Mouse (Mus musculus): ENCODE measurements at regions not wholly inside any gene's neighbourhood (a gene's known extent, or its start where the extent isn't known, plus 50 kb on each side); places are given as distances from the start of the nearest gene placed in this dataset.

DNA sequence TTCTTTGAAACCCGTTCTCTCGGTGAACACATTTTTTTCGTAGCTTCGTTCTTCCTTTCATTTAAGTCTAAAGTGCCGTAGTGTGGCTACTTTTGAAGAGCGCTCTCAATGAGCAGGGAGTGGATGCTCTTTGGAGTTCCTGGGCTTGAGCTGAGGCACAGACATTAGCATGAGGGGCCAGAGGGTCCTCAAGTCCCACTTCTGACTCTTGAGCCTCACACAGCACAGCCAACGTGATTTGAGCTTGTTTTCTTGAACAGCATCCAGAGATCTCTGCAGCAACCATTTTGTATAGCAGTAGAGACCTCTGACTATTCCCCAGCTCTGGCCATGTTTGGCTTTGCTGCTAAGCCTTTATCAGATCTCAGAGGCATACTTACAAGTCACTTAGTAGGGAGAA lies 269.2 kb upstream of the Myt1l start:
- ATAC-seq = no peak
- H3K27me3 ChIP-seq (replicated peaks; ENCODE audit: control insufficient read depth, insufficient read depth, low read length) = no peaks in the 10 kb centered on the region

DNA sequence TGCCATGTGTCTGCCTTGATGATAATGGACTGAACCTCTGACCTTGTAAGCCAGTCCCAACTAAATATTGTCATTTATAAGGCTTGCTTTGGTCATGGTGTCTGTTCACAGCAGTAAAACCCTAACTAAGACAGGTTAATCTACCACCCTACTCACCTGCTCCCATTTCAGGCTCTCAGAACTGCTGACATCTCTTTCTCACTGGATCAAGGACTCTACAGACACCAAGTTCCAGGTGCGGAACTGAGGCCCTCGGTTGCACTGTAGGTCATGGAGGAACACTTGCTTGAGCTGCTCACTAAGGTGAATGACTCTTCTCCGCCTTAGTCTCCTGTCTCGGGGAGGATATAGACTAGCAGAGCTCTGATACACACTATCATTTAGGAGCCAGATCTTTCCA lies 254.0 kb upstream of the Myt1l start:
- no peak overlapping the region for H3K9ac ChIP-seq (ENCODE audit: low read depth, low read length)
- no peak for ATAC-seq
- H3K27me3 ChIP-seq (replicated peaks; ENCODE audit: control insufficient read depth, insufficient read depth, low read length) = no peaks in the 10 kb centered on the region
- no peak overlapping the region for H3K4me3 ChIP-seq (ENCODE audit: low read length)
- 95% methylated on average over 4 of the region's 4 CpGs for WGBS
- no peaks in the 10 kb centered on the region for H3K4me1 ChIP-seq (ENCODE audit: control insufficient read depth, insufficient read depth, low read length)
- H3K9me3 ChIP-seq (ENCODE audit: control insufficient read depth, low read length) = no peaks in the 10 kb centered on the region
- H3K4me2 ChIP-seq (ENCODE audit: low read depth, low read length) = no peak overlapping the region
- no peak overlapping the region for H3K27ac ChIP-seq (ENCODE audit: low read length)
- no peaks in the 10 kb centered on the region for H3K36me3 ChIP-seq (ENCODE audit: control insufficient read depth, insufficient read depth, low read length)

More for the DNA sequence above, 269.2 kb upstream of the Myt1l start:
- Histone ChIP-seq H3K27ac (ENCODE audit: low read length) (no peak overlapping the region), H3K4me2 (ENCODE audit: low read depth, low read length) (no peak overlapping the region), H3K9me3 (ENCODE audit: control insufficient read depth, low read length) (no peaks in the 10 kb centered on the region), H3K4me1 (ENCODE audit: control insufficient read depth, insufficient read depth, low read length) (peaks cover 3% of the 10 kb centered on the region), H3K36me3 (ENCODE audit: control insufficient read depth, insufficient read depth, low read length) (no peaks in the 10 kb centered on the region), H3K9ac (ENCODE audit: low read depth, low read length) (no peak overlapping the region), H3K4me3 (ENCODE audit: low read length) (no peak overlapping the region)
- WGBS = 64% methylated on average over 7 of the region's 7 CpGs

DNA sequence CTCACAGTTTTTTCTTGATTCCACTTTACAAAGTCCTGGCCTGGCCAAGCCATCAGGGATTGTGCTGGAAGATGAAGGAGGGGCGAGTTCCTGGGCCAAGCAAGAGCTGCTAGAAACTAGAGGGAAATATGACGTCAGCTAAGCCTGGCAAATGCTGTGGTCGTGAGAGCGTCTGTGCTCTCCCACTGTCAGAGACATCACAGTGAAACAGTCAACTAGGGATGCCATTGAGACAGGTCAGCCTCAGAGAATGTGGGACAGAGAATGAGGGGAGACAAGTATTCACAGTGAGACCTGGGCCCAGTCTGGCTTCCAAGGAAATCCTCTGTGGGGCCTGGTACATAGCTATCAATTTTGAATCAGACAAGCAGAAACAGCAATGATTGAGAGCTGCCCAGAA lies 252.5 kb upstream of the Myt1l start:
- 60% methylated on average over 4 of the region's 4 CpGs for WGBS
- no peak overlapping the region for H3K4me3 ChIP-seq (ENCODE audit: low read length)
- ATAC-seq = no peak
- no peak overlapping the region for H3K27ac ChIP-seq (ENCODE audit: low read length)
- H3K9ac ChIP-seq (ENCODE audit: low read depth, low read length) = no peak overlapping the region
- H3K27me3 ChIP-seq (replicated peaks; ENCODE audit: control insufficient read depth, insufficient read depth, low read length) = no peaks in the 10 kb centered on the region
- no peak overlapping the region for H3K4me2 ChIP-seq (ENCODE audit: low read depth, low read length)
- peaks cover 9% of the 10 kb centered on the region for H3K4me1 ChIP-seq (ENCODE audit: control insufficient read depth, insufficient read depth, low read length)
- no peaks in the 10 kb centered on the region for H3K9me3 ChIP-seq (ENCODE audit: control insufficient read depth, low read length)
- no peaks in the 10 kb centered on the region for H3K36me3 ChIP-seq (ENCODE audit: control insufficient read depth, insufficient read depth, low read length)

DNA sequence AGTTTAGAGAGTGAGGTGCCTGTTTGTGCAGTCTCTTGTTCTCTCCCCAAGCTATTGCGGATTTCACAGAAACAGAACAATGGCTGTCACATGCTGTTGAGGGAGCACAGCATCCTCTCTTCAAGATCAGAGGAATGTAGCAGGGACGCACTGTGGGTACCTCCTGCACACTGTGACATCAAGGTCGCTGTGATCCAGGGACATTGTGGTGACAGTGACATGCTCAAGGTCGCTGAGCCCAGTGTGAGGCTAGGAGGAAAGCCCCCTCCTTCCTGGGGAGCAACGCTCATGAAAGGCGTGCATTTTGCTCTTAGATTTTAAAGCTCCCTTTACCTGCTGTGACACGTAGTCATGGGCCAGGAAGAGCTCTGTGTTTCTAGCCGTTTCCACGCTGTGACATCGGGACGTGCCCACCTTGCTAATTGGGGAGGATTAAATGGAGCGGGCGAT lies 248.5 kb upstream of the Myt1l start:
- WGBS = 14% methylated on average over 13 of the region's 13 CpGs
- Histone ChIP-seq H3K4me3 (ENCODE audit: low read length) (no peak overlapping the region; the same call in 1 of the 2 replicates), H3K4me1 (ENCODE audit: control insufficient read depth, insufficient read depth, low read length) (peaks cover 9% of the 10 kb centered on the region), H3K27ac (ENCODE audit: low read length) (no peak overlapping the region), H3K36me3 (ENCODE audit: control insufficient read depth, insufficient read depth, low read length) (no peaks in the 10 kb centered on the region), H3K9me3 (ENCODE audit: control insufficient read depth, low read length) (no peaks in the 10 kb centered on the region), H3K4me2 (ENCODE audit: low read depth, low read length) (peak overlapping the region; percentile 37), H3K27me3 (replicated peaks; ENCODE audit: control insufficient read depth, insufficient read depth, low read length) (no peaks in the 10 kb centered on the region), H3K9ac (ENCODE audit: low read depth, low read length) (0 out of 2 replicates have a peak overlapping the region, but pooled peaks have one; percentile 7)
- peak; percentile 34; the same call in 1 of the 2 replicates for ATAC-seq

DNA sequence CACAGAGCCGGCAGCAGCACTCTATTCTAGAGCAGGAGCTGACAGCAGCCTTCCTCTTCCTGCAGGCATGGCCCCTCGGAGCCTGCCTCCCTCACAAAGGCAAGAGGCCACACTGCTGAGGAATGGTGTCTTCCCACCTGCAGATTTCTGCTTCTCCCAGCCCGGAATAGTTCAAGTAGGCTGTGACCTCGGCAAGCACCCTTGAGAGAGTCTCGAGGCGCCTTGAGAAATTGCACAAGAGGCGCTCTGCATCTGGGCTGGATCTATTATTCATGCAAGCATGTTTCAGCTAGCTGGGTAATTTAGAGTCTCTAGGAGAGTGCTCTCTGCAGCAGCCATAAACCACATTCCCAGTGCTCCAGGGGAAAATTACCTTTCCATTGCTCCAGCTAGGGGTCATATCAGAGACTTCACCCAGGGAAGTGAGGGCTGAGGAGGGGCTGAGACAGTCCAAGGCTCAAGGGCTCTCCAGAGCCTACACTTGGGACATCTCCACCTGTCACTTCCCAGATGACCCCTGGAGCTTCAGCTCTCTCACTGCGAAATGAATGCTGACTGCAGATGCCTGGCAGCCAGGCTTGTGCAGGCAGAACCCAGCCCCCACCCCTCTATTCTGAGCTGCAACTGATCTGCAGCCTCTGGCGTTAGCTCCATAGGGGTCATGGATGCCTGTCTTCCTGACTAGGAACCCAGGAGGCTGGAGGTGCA lies 247.9 kb upstream of the Myt1l start:
- Histone ChIP-seq H3K36me3 (ENCODE audit: control insufficient read depth, insufficient read depth, low read length) (no peaks in the 10 kb centered on the region), H3K27me3 (replicated peaks; ENCODE audit: control insufficient read depth, insufficient read depth, low read length) (no peaks in the 10 kb centered on the region), H3K4me2 (ENCODE audit: low read depth, low read length) (peak overlapping the region; percentile 37), H3K4me1 (ENCODE audit: control insufficient read depth, insufficient read depth, low read length) (peaks cover 9% of the 10 kb centered on the region), H3K9ac (ENCODE audit: low read depth, low read length) (0 out of 2 replicates have a peak overlapping the region, but pooled peaks have one; percentile 7), H3K4me3 (ENCODE audit: low read length) (no peak overlapping the region), H3K9me3 (ENCODE audit: control insufficient read depth, low read length) (no peaks in the 10 kb centered on the region), H3K27ac (ENCODE audit: low read length) (no peak overlapping the region)
- WGBS = 8% methylated on average over 9 of the region's 9 CpGs
- peak; percentile 75 for ATAC-seq

DNA sequence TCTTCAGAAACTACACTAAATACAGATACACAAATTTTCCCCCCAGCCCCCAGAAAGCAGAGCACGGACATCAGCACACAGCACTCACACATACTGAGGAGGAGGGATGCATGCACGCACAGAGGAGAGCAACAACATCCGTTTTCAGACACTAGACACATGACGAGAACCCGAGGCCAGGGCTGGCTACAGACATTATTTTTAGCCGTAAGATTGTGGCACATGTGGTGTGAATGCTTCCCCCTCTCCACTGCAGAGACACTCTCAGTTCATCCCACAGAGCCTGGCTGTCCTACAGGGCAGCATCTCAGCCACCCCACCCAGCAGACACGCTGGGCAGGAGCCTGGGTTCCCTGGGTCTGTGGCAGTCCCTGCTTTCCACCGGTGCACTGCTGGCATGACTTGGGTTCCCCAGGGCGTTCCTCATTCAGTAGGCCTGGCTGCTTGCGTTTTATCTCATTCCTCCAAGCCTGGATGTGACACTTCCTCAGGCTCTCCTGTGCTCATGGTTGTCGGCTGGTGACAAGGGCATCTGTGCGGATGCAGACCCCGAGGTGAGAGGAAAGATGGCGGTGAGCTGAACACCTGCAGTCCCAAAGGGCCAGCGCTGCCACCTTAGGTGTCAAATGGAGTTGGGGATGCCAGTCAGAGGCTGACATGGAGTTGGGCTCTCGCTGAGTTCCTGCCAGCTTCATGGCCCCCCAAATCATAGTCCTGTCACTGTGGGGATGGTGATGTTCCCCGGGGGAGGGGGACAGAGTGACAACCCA lies 247.1 kb upstream of the Myt1l start:
- Histone ChIP-seq H3K36me3 (ENCODE audit: control insufficient read depth, insufficient read depth, low read length) (no peaks in the 10 kb centered on the region), H3K4me3 (ENCODE audit: low read length) (no peak overlapping the region), H3K9ac (ENCODE audit: low read depth, low read length) (no peak overlapping the region), H3K4me2 (ENCODE audit: low read depth, low read length) (no peak overlapping the region), H3K4me1 (ENCODE audit: control insufficient read depth, insufficient read depth, low read length) (peaks cover 9% of the 10 kb centered on the region), H3K27me3 (replicated peaks; ENCODE audit: control insufficient read depth, insufficient read depth, low read length) (no peaks in the 10 kb centered on the region), H3K27ac (ENCODE audit: low read length) (no peak overlapping the region), H3K9me3 (ENCODE audit: control insufficient read depth, low read length) (no peaks in the 10 kb centered on the region)
- no peak for ATAC-seq
- 60% methylated on average over 17 of the region's 17 CpGs for WGBS

DNA sequence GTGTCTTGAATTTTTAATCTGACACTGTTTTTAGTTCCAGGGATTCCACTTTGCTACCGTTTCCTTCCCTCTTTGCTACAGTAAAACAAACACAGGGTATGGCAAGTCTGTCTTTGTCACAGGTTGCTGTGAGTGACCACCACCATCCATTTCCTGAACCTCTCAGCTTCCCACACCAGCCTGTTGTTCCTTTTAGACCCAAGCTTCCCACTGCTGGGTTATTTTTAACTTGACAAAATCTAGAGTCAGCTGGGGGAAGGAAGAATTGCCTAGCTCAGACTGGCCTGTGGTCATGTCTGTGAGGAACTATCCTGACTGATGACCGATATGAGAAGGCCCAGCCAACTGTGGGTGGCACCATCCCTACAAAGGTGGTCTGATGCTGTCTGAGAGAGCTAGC lies 239.4 kb upstream of the Myt1l start:
- Histone ChIP-seq H3K4me3 (ENCODE audit: low read length) (no peak overlapping the region), H3K27ac (ENCODE audit: low read length) (no peak overlapping the region), H3K9ac (ENCODE audit: low read depth, low read length) (no peak overlapping the region), H3K4me2 (ENCODE audit: low read depth, low read length) (no peak overlapping the region; the same call in 1 of the 2 replicates), H3K27me3 (replicated peaks; ENCODE audit: control insufficient read depth, insufficient read depth, low read length) (no peaks in the 10 kb centered on the region), H3K36me3 (ENCODE audit: control insufficient read depth, insufficient read depth, low read length) (no peaks in the 10 kb centered on the region), H3K4me1 (ENCODE audit: control insufficient read depth, insufficient read depth, low read length) (no peaks in the 10 kb centered on the region), H3K9me3 (ENCODE audit: control insufficient read depth, low read length) (no peaks in the 10 kb centered on the region)
- no peak for ATAC-seq
- WGBS = 75% methylated on average over 2 of the region's 2 CpGs

DNA sequence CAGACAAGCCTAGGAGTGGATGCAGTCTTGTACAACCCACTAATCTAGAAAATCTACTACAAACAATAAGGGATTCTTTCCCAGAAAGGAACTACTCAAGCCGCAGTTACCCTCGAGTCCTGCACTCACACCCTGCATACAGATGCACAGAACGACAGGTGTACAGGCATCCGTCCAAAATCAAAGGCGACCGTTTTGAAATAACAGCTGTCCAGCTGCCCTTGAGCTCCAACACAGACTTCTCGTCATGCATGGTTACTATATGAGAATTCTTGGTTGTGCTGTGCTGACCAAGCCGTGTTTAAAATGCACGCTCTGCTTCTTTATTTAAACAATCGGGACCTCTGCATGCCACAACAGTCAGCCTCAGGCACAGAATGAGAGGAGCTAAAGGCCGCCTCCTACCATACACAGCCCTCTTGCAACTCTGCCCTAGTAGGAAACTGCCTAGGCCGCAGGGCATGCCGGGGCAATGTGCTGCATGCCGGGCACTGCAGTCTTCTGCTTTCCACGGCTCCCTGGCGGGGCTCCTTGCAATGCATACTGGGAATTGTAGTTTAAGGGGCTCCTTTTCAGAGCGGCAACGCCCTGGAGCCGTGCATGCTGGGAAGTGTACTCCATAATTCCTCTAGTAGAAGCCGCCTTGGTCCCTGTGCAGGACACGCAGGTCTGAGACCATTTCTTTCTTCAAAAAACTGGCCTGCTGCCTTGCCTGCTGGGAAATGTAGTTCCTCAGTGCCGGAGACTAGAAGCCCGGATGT lies 237.4 kb upstream of the Myt1l start:
- peak overlapping the region; percentile 76 for H3K27ac ChIP-seq (ENCODE audit: low read length)
- 6% methylated on average over 23 of the region's 23 CpGs for WGBS
- peak; percentile 100 for ATAC-seq
- H3K9me3 ChIP-seq (ENCODE audit: control insufficient read depth, low read length) = no peaks in the 10 kb centered on the region
- no peaks in the 10 kb centered on the region for H3K36me3 ChIP-seq (ENCODE audit: control insufficient read depth, insufficient read depth, low read length)
- peak overlapping the region; percentile 47 for H3K4me3 ChIP-seq (ENCODE audit: low read length)
- no peaks in the 10 kb centered on the region for H3K4me1 ChIP-seq (ENCODE audit: control insufficient read depth, insufficient read depth, low read length)
- H3K4me2 ChIP-seq (ENCODE audit: low read depth, low read length) = peak overlapping the region; percentile 71
- no peaks in the 10 kb centered on the region for H3K27me3 ChIP-seq (replicated peaks; ENCODE audit: control insufficient read depth, insufficient read depth, low read length)
- H3K9ac ChIP-seq (ENCODE audit: low read depth, low read length) = peak overlapping the region; percentile 70

DNA sequence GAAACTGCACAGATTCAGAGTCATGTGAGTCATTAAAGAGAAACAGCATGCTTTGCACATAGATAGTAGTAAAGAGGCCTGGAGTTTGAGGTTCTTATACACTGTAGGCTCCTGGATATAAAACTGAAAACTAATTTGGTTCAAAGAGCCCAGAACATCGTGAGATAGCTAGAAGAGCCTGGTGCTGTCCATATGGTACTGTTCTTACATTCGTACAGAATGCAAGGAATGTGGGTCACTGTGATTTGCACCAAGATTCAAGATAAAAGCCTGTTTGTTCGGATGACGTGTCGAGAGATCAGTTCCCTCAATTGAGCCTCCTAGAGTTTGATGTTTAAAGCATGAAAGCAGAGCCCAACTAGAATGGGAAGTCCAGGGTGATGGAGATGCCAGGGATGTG lies 230.2 kb upstream of the Myt1l start:
- Histone ChIP-seq H3K27me3 (replicated peaks; ENCODE audit: control insufficient read depth, insufficient read depth, low read length) (no peaks in the 10 kb centered on the region), H3K4me1 (ENCODE audit: control insufficient read depth, insufficient read depth, low read length) (no peaks in the 10 kb centered on the region), H3K9me3 (ENCODE audit: control insufficient read depth, low read length) (no peaks in the 10 kb centered on the region), H3K27ac (ENCODE audit: low read length) (no peak overlapping the region), H3K4me2 (ENCODE audit: low read depth, low read length) (no peak overlapping the region), H3K9ac (ENCODE audit: low read depth, low read length) (no peak overlapping the region), H3K4me3 (ENCODE audit: low read length) (no peak overlapping the region), H3K36me3 (ENCODE audit: control insufficient read depth, insufficient read depth, low read length) (no peaks in the 10 kb centered on the region)
- WGBS = 73% methylated on average over 5 of the region's 5 CpGs
- no peak for ATAC-seq
